Mouse (Mus musculus) c-Kit-positive CD71-negative TER-119-negative erythroid progenitor cells, embryonic 14.5 days (primary cell): ENCODE measurements at regions not wholly inside any gene's neighbourhood (a gene's known extent, or its start where the extent isn't known, plus 50 kb on each side); places are given as distances from the start of the nearest gene placed in this dataset.

Experiments used
- DNase-seq: peaks from one replicate; pipeline ENCODE4 v3.0.0-alpha.2; 2013; ENCODE audit warnings: low read depth

GRCm38 (mm10) chr17:7625746-7626145, 201.4 kb downstream of the Fndc1 start:
- DNase-seq: no peak

- DNase-seq: no peak
These were observed 203.7 kb downstream of the Fndc1 start for GRCm38 (mm10) chr17:7623392-7623791.

DNA sequence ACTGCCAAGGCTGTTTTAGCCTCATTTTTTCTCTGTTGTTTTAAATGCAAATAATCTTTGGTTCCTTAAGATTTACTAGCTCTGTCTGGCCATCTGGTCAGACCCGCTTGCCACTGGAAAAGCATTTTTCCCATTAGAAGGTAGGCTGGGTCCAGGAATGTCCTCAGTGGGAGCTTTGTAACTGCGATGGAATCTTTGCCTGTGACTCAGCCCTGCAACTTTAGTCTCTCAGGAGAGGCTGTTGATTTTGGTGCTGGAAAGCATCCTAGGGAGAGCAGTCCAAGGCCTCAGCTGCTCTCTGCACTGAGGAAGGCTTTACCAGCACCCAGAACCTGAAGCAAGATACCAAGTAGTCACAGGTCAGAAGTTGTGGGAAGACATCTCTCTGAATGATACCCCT, 205.8 kb downstream of the Fndc1 start:
- no peak for DNase-seq

DNA sequence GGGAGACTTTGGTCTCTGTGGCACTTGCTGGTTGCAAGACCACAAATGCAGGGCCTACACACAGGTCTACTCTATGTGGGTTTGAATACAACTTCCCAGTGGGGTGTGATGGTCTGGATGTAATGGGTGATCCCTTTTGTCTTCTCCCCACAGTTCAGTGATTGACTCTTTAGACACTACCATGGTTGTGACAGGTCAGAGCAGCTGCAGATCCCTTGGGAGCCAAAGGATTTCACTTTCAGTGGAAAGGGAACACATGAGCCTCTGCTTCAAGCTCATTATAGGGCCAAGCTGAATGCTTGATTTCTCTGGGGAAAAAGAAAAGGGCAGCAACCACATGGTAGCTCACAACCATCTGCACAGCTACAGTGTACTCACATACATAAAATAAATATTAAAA, 206.9 kb downstream of the Fndc1 start:
- no peak for DNase-seq

DNA sequence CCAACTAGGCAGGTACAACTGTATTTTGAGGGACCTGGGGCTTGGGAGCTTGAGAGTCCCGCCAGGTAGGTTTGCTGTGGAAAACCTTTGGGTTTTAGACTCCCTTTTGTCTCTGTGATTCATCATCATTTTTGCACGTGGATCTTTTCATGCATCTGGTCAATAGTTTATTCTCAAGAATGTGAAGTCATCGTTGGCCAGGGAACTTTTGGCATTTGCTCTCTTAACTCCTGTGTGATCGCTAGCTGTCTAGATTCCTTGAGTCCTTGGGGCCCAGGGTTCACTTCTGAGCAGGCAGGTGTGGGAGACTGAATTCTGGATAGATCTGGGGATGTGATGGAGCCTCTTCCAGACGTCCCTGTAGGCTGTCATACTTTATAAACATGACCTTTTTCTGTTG, 207.5 kb downstream of the Fndc1 start:
- no peak for DNase-seq

GRCm38 (mm10) chr17:7608046-7608445, 219.1 kb downstream of the Fndc1 start:
- DNase-seq: no peak

- no peak for DNase-seq
These were observed 219.7 kb downstream of the Fndc1 start for GRCm38 (mm10) chr17:7607431-7607830.

GRCm38 (mm10) chr17:7604813-7605504, 219.7 kb upstream of the Unc93a2 start:
- DNase-seq: no peak

- no peak for DNase-seq
These were observed 218.8 kb upstream of the Unc93a2 start for GRCm38 (mm10) chr17:7604096-7604495.

GRCm38 (mm10) chr17:7600555-7600954, 215.3 kb upstream of the Unc93a2 start:
- DNase-seq: no peak

GRCm38 (mm10) chr17:7597481-7597880, 212.2 kb upstream of the Unc93a2 start:
- DNase-seq: no peak

GRCm38 (mm10) chr17:7594801-7595200, 209.5 kb upstream of the Unc93a2 start:
- DNase-seq: no peak

GRCm38 (mm10) chr17:7592491-7592890, 207.2 kb upstream of the Unc93a2 start:
- DNase-seq: no peak

DNA sequence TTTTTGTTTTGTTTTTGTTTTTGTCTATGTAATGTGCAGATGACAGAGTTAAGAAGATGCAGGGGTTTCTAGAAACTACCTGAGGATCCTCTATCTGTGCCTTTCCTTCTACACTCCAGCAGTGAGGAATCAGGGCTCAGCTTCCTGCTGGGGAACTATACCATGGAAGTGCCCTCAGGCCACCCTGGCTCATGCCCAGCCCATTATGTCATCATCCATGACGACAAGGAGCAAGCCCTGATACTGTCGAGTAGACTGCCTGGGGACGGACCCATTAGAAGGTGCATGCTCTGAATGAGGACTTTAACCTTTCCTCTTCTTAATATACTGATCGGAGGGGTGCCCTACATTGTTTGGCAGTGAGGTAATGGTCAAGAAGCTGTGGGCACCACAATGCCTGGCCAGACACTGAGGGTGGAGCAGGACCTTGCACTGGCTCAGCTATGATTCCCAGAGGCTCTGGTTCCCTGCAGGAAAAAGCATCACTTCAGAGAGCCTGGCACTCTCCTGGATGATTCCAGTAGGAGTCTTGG, 197.7 kb upstream of the Unc93a2 start:
- DNase-seq: no peak

GRCm38 (mm10) chr17:7579031-7579430, 193.8 kb upstream of the Unc93a2 start:
- DNase-seq: no peak

GRCm38 (mm10) chr17:7578003-7578402, 192.7 kb upstream of the Unc93a2 start:
- DNase-seq: no peak

- no peak for DNase-seq
These were observed 192.0 kb upstream of the Unc93a2 start for GRCm38 (mm10) chr17:7577227-7577626.

DNA sequence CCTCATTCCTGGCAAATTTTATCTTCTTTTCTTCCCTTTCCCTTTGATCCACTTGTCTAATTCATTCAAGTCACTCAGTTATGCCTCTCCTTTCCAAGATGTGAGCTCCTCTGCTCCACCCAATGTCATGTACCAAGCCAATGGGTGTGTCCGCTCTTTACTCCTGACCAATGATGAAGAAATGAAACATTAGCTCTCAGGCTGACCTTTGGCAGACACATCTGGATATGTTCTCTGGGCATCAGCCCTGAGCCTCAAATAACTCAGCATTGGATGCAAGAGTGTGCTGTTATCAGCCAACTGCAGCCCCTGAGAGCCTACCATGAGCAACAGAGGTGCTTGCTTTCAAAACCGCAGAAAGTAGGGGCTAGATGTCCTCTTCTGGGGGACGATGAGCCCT, 186.2 kb upstream of the Unc93a2 start:
- no peak for DNase-seq

DNA sequence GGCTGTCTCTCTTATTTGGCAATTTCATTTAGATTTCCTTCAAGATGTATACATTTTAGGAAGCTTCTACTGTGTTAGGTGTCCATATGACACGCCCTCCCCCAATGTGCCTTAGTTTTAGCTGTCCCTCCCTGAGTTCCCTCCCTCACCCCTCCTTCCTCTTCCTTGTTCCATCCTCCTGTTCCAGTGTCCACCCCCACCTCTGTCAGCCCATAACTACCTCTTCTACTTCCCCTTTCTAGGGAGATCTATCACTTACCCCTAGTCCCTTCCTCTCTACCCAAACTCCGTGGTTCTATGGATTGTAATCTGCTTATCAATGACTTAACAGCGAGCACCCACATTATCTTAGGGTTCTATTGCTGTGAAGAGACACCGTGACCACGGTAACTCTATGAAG, 183.2 kb upstream of the Unc93a2 start:
- DNase-seq: no peak

GRCm38 (mm10) chr17:7565771-7566170, 180.5 kb upstream of the Unc93a2 start:
- no peak for DNase-seq

DNA sequence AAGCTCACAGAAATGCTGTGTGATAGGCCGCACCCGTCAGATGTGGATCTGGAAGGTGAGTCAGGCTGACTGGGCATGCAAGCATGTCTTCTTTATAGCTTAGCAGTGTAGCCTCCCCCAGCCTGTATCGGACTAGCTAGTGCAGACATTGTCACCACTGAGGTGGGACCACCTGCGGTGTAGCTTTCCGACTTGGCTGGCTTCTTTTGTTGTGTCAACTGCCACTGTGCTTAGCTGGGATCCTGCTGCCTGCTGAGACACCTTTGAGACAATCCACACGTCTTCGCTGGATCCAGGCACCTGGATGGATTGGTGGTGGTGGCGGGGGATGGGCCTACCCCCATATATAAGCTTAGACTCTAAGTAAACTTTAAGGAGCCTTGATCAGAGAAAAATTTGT, 177.7 kb upstream of the Unc93a2 start:
- no peak for DNase-seq

- DNase-seq: no peak
These were observed 163.2 kb upstream of the Unc93a2 start for GRCm38 (mm10) chr17:7548456-7548855.

- no peak for DNase-seq
These were observed 153.3 kb upstream of the Unc93a2 start for GRCm38 (mm10) chr17:7538402-7539087.
